Mouse (Mus musculus) mammary gland, adult 2 months (tissue): ENCODE results near the gene Vmn1r213. TPM values are rescaled to one million over a fixed set of nuclear protein-coding genes. Genes with fewer than 3 reads are reported as not detected.

Source experiments
- polyA plus RNA-seq: library from polyadenylated mRNA; depleted of rRNA; stranded (reverse); fragments of >200 nt; gene quantifications from 2 replicates; pipeline ENCODE4 v1.2.3, GENCODE M21; 2012; ENCODE audit warnings: low replicate concordance; rRNA removed

The Vmn1r213 gene
- not detected in 2 replicates for polyA plus RNA-seq

GRCm38 (mm10) chr13:23007356-23007755, at the start of gene Vmn1r213:
Vmn1r213 (plus strand) TSS chr13:23007656.

GRCm38 (mm10) chr13:23030118-23030517, 22.7 kb downstream of the Vmn1r213 start, which contains the start of gene Vmn1r214:
Vmn1r214 (plus strand) TSS chr13:23030418.

Other genes with a start within 250 kb of the Vmn1r213 start
- not detected in 2 replicates for gene Vmn1r208, start 230.3 kb upstream of the Vmn1r213 start, polyA plus RNA-seq
- gene Vmn1r209, start 198.0 kb upstream of the Vmn1r213 start, polyA plus RNA-seq = not detected in 2 replicates
- gene Vmn1r210, start 176.3 kb upstream of the Vmn1r213 start, polyA plus RNA-seq = not detected in 2 replicates
- gene Vmn1r211, start 150.1 kb upstream of the Vmn1r213 start, polyA plus RNA-seq = not detected in 2 replicates
- not detected in 2 replicates for gene Vmn1r212, start 123.5 kb upstream of the Vmn1r213 start, polyA plus RNA-seq
- not detected in 2 replicates for gene Vmn1r214, start 22.8 kb downstream of the Vmn1r213 start, polyA plus RNA-seq
- not detected in 2 replicates for gene Vmn1r215, start 60.4 kb downstream of the Vmn1r213 start, polyA plus RNA-seq
- not detected in 2 replicates for gene Vmn1r217, start 110.6 kb downstream of the Vmn1r213 start, polyA plus RNA-seq
- gene Vmn1r218, start 125.5 kb downstream of the Vmn1r213 start, polyA plus RNA-seq = not detected in 2 replicates
- not detected in 2 replicates for gene Vmn1r219, start 151.7 kb downstream of the Vmn1r213 start, polyA plus RNA-seq
- gene Vmn1r220, start 180.3 kb downstream of the Vmn1r213 start, polyA plus RNA-seq = not detected in 2 replicates
- gene Vmn1r221, start 206.5 kb downstream of the Vmn1r213 start, polyA plus RNA-seq = not detected in 2 replicates
- not detected in 2 replicates for gene Vmn1r222, start 228.3 kb downstream of the Vmn1r213 start, polyA plus RNA-seq
- not detected in 2 replicates for gene Vmn1r223, start 239.5 kb downstream of the Vmn1r213 start, polyA plus RNA-seq